Mouse (Mus musculus) cerebellum, adult 9-11 months (tissue): ENCODE data around the gene Egfem1.
A peak's percentile ranks its signal among the peaks of the same experiment; 100 is the strongest.

ENCODE experiments used
- DNase-seq: peaks from one replicate; pipeline ENCODE4 v3.0.0; 2022

Gene Egfem1

GRCm38 (mm10) chr3:29081952-29082295 lies at the start of gene Egfem1:
TSS of gene Egfem1 (plus strand) at chr3:29082023.
- no peak for DNase-seq

GRCm38 (mm10) chr3:29033107-29033506 lies 48.7 kb upstream of the Egfem1 start:
- no peak for DNase-seq

GRCm38 (mm10) chr3:29036146-29036545 lies 45.7 kb upstream of the Egfem1 start:
- no peak for DNase-seq

GRCm38 (mm10) chr3:29036620-29037019 lies 45.2 kb upstream of the Egfem1 start:
- DNase-seq: no peak

GRCm38 (mm10) chr3:29040064-29040463 lies 41.8 kb upstream of the Egfem1 start:
- no peak for DNase-seq

- no peak for DNase-seq
Measured at GRCm38 (mm10) chr3:29046281-29046680, 35.5 kb upstream of the Egfem1 start.

- DNase-seq: no peak
Measured at GRCm38 (mm10) chr3:29047273-29047932, 34.4 kb upstream of the Egfem1 start.

GRCm38 (mm10) chr3:29063156-29063555 lies 18.7 kb upstream of the Egfem1 start:
- no peak for DNase-seq

- no peak for DNase-seq
Measured at GRCm38 (mm10) chr3:29068428-29069098, 13.3 kb upstream of the Egfem1 start.

GRCm38 (mm10) chr3:29071315-29071714 lies 10.5 kb upstream of the Egfem1 start:
- no peak for DNase-seq

GRCm38 (mm10) chr3:29081517-29081916 lies 306 bp upstream of the Egfem1 start:
- DNase-seq: no peak

- peak; percentile 1 for DNase-seq
Measured at GRCm38 (mm10) chr3:29082296-29082995, 623 bp downstream of the Egfem1 start.

- DNase-seq: no peak
Measured at GRCm38 (mm10) chr3:29082996-29083350, 1.1 kb downstream of the Egfem1 start.

- DNase-seq: no peak
Measured at GRCm38 (mm10) chr3:29098467-29098866, 16.6 kb downstream of the Egfem1 start.

- no peak for DNase-seq
Measured at GRCm38 (mm10) chr3:29106016-29106723, 24.3 kb downstream of the Egfem1 start.

GRCm38 (mm10) chr3:29107134-29107533 lies 25.3 kb downstream of the Egfem1 start:
- no peak for DNase-seq

- no peak for DNase-seq
Measured at GRCm38 (mm10) chr3:29110321-29110720, 28.5 kb downstream of the Egfem1 start.

GRCm38 (mm10) chr3:29114517-29114916 lies 32.7 kb downstream of the Egfem1 start:
- DNase-seq: no peak

- no peak for DNase-seq
Measured at GRCm38 (mm10) chr3:29117379-29117778, 35.6 kb downstream of the Egfem1 start.

- no peak for DNase-seq
Measured at GRCm38 (mm10) chr3:29122556-29122955, 40.7 kb downstream of the Egfem1 start.

GRCm38 (mm10) chr3:29132054-29132931 lies 50.5 kb downstream of the Egfem1 start:
- DNase-seq: no peak

GRCm38 (mm10) chr3:29134509-29134908 lies 52.7 kb downstream of the Egfem1 start:
- no peak for DNase-seq
